Mouse (Mus musculus): ENCODE measurements around the gene Sorbs2.

Sorbs2 gene

GRCm38 (mm10) chr8:45579714-45580543 lies 72.3 kb downstream of the Sorbs2 start:
- DNase-seq = no peak

GRCm38 (mm10) chr8:45580544-45580866 lies 72.9 kb downstream of the Sorbs2 start:
- no peak for DNase-seq

GRCm38 (mm10) chr8:45583856-45584255 lies 76.3 kb downstream of the Sorbs2 start:
- DNase-seq = no peak

- no peak for DNase-seq
Measured at GRCm38 (mm10) chr8:45584390-45585052, 76.9 kb downstream of the Sorbs2 start.

GRCm38 (mm10) chr8:45585158-45585557 lies 77.6 kb downstream of the Sorbs2 start:
- no peak for DNase-seq

- DNase-seq = no peak
Measured at GRCm38 (mm10) chr8:45587011-45587410, 79.4 kb downstream of the Sorbs2 start.

GRCm38 (mm10) chr8:45591888-45592287 lies 84.3 kb downstream of the Sorbs2 start:
- no peak for DNase-seq

- no peak for DNase-seq
Measured at GRCm38 (mm10) chr8:45593711-45594110, 86.1 kb downstream of the Sorbs2 start.

- DNase-seq = no peak
Measured at GRCm38 (mm10) chr8:45595983-45596382, 88.4 kb downstream of the Sorbs2 start.

GRCm38 (mm10) chr8:45596591-45596990 lies 89.0 kb downstream of the Sorbs2 start:
- no peak for DNase-seq

- no peak for DNase-seq
Measured at GRCm38 (mm10) chr8:45597631-45598420, 90.2 kb downstream of the Sorbs2 start.

- no peak for DNase-seq
Measured at GRCm38 (mm10) chr8:45598883-45599282, 91.3 kb downstream of the Sorbs2 start.

GRCm38 (mm10) chr8:45602019-45602418 lies 94.4 kb downstream of the Sorbs2 start:
- DNase-seq = no peak

- no peak for DNase-seq
Measured at GRCm38 (mm10) chr8:45605419-45605818, 97.8 kb downstream of the Sorbs2 start.

- DNase-seq = no peak
Measured at GRCm38 (mm10) chr8:45607012-45607411, 99.4 kb downstream of the Sorbs2 start.

GRCm38 (mm10) chr8:45608413-45608812 lies 100.8 kb downstream of the Sorbs2 start:
- no peak for DNase-seq

GRCm38 (mm10) chr8:45610426-45611215 lies 103.0 kb downstream of the Sorbs2 start:
- no peak for DNase-seq

- DNase-seq = no peak
Measured at GRCm38 (mm10) chr8:45611320-45611719, 103.7 kb downstream of the Sorbs2 start.

- no peak for DNase-seq
Measured at GRCm38 (mm10) chr8:45614610-45615009, 107.0 kb downstream of the Sorbs2 start.

GRCm38 (mm10) chr8:45615050-45615449 lies 107.5 kb downstream of the Sorbs2 start:
- DNase-seq = no peak

- no peak for DNase-seq
Measured at GRCm38 (mm10) chr8:45615551-45615950, 108.0 kb downstream of the Sorbs2 start.

- DNase-seq = no peak
Measured at GRCm38 (mm10) chr8:45621576-45622178, 114.1 kb downstream of the Sorbs2 start.
